Mouse (Mus musculus): ENCODE measurements around the gene Syn3. TPM values are rescaled to one million over a fixed set of nuclear protein-coding genes. Genes with fewer than 3 reads are reported as not detected.

Gene Syn3
- polyA plus RNA-seq, 1 experiment, result 0.75 TPM

DNA sequence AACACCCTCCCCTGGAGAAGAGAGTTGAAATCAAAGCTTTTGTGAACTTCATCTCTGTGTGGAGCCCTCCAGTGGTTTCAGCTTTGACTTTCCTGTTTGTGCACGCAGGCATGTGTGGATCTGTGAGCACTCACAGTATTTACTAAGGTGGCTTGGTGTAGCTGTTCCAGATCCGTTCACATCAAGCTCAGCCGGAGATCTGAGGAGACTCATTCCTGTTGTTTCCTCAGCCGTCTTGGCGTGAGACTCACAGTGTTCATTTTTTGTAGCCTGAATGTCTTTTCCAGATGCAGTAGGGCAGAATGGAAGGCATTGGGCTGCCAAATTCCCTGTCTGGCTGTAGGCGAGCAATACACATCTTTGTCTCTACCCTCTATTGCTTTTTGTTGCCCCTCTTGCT lies 268.7 kb downstream of the Syn3 start:
- 82% methylated on average over 6 of the region's 6 CpGs for WGBS
- H3K27ac ChIP-seq (ENCODE audit: insufficient read depth, low read depth, low read length), result no peak overlapping the region
- H3K27me3 ChIP-seq (ENCODE audit: control insufficient read depth, insufficient read depth, low read length), result no peaks in the 10 kb centered on the region
- no peak overlapping the region for H3K4me3 ChIP-seq (ENCODE audit: low read depth, low read length)
- no peaks in the 10 kb centered on the region for H3K4me1 ChIP-seq (ENCODE audit: control insufficient read depth, insufficient read depth, insufficient read length, low read length)
- TF ChIP-seq CTCF (IDR thresholded peaks at IDR 0.05; ENCODE audit: extremely low read depth, insufficient read length, insufficient replicate concordance, low read depth, low read length) (no peak), POLR2A (IDR thresholded peaks at IDR 0.05; ENCODE audit: low read depth, low read length) (no peak)
- no peaks in the 10 kb centered on the region for H3K36me3 ChIP-seq (ENCODE audit: control insufficient read depth, insufficient read depth, low read length)

DNA sequence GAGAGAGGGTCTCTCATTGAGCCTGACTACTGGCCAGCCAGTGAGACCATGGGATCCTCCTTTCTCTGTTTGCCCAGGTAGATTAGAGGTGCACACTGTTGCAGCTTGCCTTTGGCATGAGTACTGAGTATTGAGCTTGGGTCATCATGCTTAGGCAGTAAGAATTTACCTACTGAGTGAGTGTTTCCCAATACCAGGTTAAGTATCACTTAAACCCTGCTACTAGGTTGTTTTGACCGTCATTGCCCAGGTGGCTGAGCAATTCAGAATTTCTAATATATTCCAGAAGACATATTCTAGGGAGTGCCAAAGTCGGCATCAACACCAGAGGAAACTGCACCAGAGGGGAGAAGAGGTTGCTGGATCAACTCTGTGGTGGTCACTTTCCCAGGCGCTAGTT lies 273.2 kb downstream of the Syn3 start:
- Histone ChIP-seq H3K4me3 (ENCODE audit: low read depth, low read length) (no peak overlapping the region), H3K4me1 (ENCODE audit: control insufficient read depth, insufficient read depth, insufficient read length, low read length) (no peaks in the 10 kb centered on the region), H3K36me3 (ENCODE audit: control insufficient read depth, insufficient read depth, low read length) (no peaks in the 10 kb centered on the region), H3K27ac (ENCODE audit: insufficient read depth, low read depth, low read length) (no peak overlapping the region), H3K27me3 (ENCODE audit: control insufficient read depth, insufficient read depth, low read length) (no peaks in the 10 kb centered on the region)
- WGBS, result 94% methylated on average over 3 of the region's 3 CpGs
- TF ChIP-seq CTCF (IDR thresholded peaks at IDR 0.05; ENCODE audit: extremely low read depth, insufficient read length, insufficient replicate concordance, low read depth, low read length) (no peak), POLR2A (IDR thresholded peaks at IDR 0.05; ENCODE audit: low read depth, low read length) (no peak)

DNA sequence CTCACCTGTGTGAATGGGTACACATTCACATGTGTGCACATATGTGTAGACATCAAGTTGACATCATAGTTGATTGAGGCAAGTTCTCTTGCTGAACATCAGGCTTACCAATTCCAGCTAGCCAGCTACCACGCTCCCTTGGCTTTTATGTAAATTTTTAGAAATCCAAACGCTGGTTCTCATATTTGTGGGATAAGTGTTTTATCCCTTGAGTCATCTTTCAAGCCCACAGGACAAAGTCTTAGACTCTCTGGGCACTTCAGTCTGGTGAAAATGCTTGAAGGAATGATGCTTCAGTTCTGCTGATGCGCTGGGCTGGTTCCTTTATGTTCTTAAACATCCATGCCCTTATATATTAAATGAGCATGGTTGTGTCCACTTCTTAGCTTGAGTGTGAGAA lies 279.7 kb downstream of the Syn3 start:
- WGBS, result 91% methylated on average over 3 of the region's 3 CpGs
- H3K4me1 ChIP-seq (ENCODE audit: control insufficient read depth, insufficient read depth, insufficient read length, low read length), result no peaks in the 10 kb centered on the region
- H3K4me3 ChIP-seq (ENCODE audit: low read depth, low read length), result no peak overlapping the region
- no peaks in the 10 kb centered on the region for H3K27me3 ChIP-seq (ENCODE audit: control insufficient read depth, insufficient read depth, low read length)
- H3K27ac ChIP-seq (ENCODE audit: insufficient read depth, low read depth, low read length), result no peak overlapping the region
- no peak for TF ChIP-seq POLR2A (IDR thresholded peaks at IDR 0.05; ENCODE audit: low read depth, low read length)
- no peak for TF ChIP-seq CTCF (IDR thresholded peaks at IDR 0.05; ENCODE audit: extremely low read depth, insufficient read length, insufficient replicate concordance, low read depth, low read length)
- no peaks in the 10 kb centered on the region for H3K36me3 ChIP-seq (ENCODE audit: control insufficient read depth, insufficient read depth, low read length)

DNA sequence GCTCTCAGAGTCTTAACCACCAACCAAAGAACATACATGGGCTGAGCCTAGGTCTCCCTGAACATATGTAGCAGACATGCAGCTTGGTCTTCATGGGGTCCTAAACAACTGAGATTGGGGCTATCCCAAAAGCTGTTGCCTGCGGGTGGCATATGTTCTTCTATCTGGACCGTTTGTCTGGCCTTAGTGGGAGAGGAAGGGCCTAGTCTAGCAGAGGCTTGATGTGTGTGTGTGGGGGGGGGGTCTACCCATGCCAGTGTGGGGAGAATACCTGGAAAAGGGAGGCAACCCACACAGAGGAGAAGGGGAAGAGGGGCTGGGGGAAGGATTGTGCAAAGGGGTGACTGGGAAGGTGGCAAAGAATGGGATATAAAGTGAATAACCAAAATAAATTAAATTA lies 281.9 kb downstream of the Syn3 start:
- 88% methylated on average over 2 of the region's 2 CpGs for WGBS
- TF ChIP-seq CTCF (IDR thresholded peaks at IDR 0.05; ENCODE audit: extremely low read depth, insufficient read length, insufficient replicate concordance, low read depth, low read length), result no peak
- no peak for TF ChIP-seq POLR2A (IDR thresholded peaks at IDR 0.05; ENCODE audit: low read depth, low read length)
- H3K36me3 ChIP-seq (ENCODE audit: control insufficient read depth, insufficient read depth, low read length), result no peaks in the 10 kb centered on the region
- no peak overlapping the region for H3K27ac ChIP-seq (ENCODE audit: insufficient read depth, low read depth, low read length)
- no peaks in the 10 kb centered on the region for H3K27me3 ChIP-seq (ENCODE audit: control insufficient read depth, insufficient read depth, low read length)
- H3K4me3 ChIP-seq (ENCODE audit: low read depth, low read length), result no peak overlapping the region
- no peaks in the 10 kb centered on the region for H3K4me1 ChIP-seq (ENCODE audit: control insufficient read depth, insufficient read depth, insufficient read length, low read length)

DNA sequence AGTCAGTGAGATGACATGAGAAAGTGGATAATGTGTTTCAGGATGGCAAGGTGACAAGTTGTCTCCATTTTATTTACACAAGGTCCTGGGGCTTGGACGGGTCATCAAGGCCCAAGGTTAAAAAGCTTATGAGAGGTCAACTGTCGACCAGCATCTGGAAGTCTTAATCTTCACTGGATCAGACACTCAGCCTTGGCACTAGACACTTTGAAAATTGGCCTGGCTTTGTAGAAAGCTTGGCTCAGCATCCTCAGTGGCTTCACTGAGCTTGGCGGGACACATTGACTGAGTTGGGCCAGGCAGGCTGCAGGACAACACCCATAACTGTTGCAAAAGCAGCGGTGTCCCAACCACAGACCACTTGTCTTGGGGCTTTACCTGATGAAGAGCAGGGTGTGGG lies 286.6 kb downstream of the Syn3 start:
- H3K27me3 ChIP-seq (ENCODE audit: control insufficient read depth, insufficient read depth, low read length), result no peaks in the 10 kb centered on the region
- no peaks in the 10 kb centered on the region for H3K4me1 ChIP-seq (ENCODE audit: control insufficient read depth, insufficient read depth, insufficient read length, low read length)
- TF ChIP-seq POLR2A (IDR thresholded peaks at IDR 0.05; ENCODE audit: low read depth, low read length) (no peak), CTCF (IDR thresholded peaks at IDR 0.05; ENCODE audit: extremely low read depth, insufficient read length, insufficient replicate concordance, low read depth, low read length) (no peak)
- WGBS, result 65% methylated on average over 4 of the region's 4 CpGs
- H3K36me3 ChIP-seq (ENCODE audit: control insufficient read depth, insufficient read depth, low read length), result no peaks in the 10 kb centered on the region
- no peak overlapping the region for H3K4me3 ChIP-seq (ENCODE audit: low read depth, low read length)
- H3K27ac ChIP-seq (ENCODE audit: insufficient read depth, low read depth, low read length), result no peak overlapping the region

DNA sequence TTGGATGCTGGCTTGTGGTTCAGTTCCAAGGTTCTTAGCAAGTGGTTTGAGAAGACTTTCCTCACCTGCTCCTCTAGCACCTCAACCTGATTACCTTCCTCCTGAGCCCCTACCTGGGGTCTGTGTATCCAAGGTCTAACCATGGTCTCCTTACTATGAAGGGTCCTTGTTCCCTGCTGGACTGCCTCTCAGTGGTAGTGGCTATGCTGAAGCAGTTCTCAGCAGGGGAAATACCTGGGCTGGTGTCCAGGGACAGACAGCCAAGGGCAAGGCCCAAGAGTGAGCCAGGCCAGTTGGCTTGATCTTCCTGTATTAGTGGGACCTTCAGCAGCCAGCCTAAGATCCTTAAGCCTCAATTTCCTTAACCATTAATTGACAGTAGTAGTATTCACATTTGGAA lies 294.8 kb downstream of the Syn3 start:
- Histone ChIP-seq H3K4me3 (ENCODE audit: low read depth, low read length) (no peak overlapping the region), H3K36me3 (ENCODE audit: control insufficient read depth, insufficient read depth, low read length) (no peaks in the 10 kb centered on the region), H3K27ac (ENCODE audit: insufficient read depth, low read depth, low read length) (no peak overlapping the region), H3K4me1 (ENCODE audit: control insufficient read depth, insufficient read depth, insufficient read length, low read length) (no peaks in the 10 kb centered on the region), H3K27me3 (ENCODE audit: control insufficient read depth, insufficient read depth, low read length) (no peaks in the 10 kb centered on the region)
- TF ChIP-seq CTCF (IDR thresholded peaks at IDR 0.05; ENCODE audit: extremely low read depth, insufficient read length, insufficient replicate concordance, low read depth, low read length) (no peak), POLR2A (IDR thresholded peaks at IDR 0.05; ENCODE audit: low read depth, low read length) (no peak)

DNA sequence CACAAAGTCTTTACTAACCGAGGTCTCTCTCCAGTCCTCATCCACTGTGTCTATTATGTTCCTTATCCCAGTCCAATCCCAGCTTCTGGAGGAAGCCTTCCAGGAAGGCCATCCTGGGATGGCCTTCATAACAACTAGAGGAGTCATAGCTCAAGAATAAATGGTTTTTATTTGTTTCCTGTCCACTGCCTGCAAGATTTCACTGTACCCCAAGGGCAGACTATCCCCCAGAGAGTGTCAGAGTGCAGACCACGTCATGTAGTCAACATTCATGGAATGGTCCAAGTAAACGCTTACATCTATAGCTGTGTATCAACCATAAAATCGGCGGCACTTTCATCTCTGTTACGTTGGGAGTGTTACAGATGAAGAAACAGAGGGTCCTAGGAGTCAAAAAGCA lies 295.5 kb downstream of the Syn3 start:
- no peak overlapping the region for H3K27ac ChIP-seq (ENCODE audit: insufficient read depth, low read depth, low read length)
- H3K4me3 ChIP-seq (ENCODE audit: low read depth, low read length), result no peak overlapping the region
- no peaks in the 10 kb centered on the region for H3K4me1 ChIP-seq (ENCODE audit: control insufficient read depth, insufficient read depth, insufficient read length, low read length)
- TF ChIP-seq POLR2A (IDR thresholded peaks at IDR 0.05; ENCODE audit: low read depth, low read length), result no peak
- no peak for TF ChIP-seq CTCF (IDR thresholded peaks at IDR 0.05; ENCODE audit: extremely low read depth, insufficient read length, insufficient replicate concordance, low read depth, low read length)
- H3K27me3 ChIP-seq (ENCODE audit: control insufficient read depth, insufficient read depth, low read length), result no peaks in the 10 kb centered on the region
- no peaks in the 10 kb centered on the region for H3K36me3 ChIP-seq (ENCODE audit: control insufficient read depth, insufficient read depth, low read length)
- WGBS, result 87% methylated on average over 6 of the region's 6 CpGs

DNA sequence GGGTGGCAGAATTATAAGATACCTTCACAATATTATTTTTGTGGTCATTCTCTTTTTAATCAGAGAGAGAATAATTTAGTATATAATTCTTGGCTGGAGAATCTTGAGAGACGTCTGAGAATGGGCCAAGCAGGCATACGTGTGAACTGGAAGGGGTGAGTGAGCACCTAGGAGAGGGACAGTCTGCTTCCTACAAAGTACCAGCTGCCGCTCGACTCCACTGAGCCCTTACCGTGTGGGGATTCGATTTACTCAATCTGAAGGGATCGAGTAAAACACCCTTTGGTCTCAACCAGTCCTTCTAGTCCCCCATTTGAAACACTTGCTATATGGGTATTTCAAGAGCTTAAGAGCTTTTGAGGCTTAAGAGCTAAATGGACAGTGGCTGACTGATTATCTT lies 296.9 kb downstream of the Syn3 start:
- Histone ChIP-seq H3K4me3 (ENCODE audit: low read depth, low read length) (no peak overlapping the region), H3K27ac (ENCODE audit: insufficient read depth, low read depth, low read length) (no peak overlapping the region), H3K4me1 (ENCODE audit: control insufficient read depth, insufficient read depth, insufficient read length, low read length) (no peaks in the 10 kb centered on the region), H3K27me3 (ENCODE audit: control insufficient read depth, insufficient read depth, low read length) (no peaks in the 10 kb centered on the region), H3K36me3 (ENCODE audit: control insufficient read depth, insufficient read depth, low read length) (no peaks in the 10 kb centered on the region)
- WGBS, result 82% methylated on average over 7 of the region's 7 CpGs
- no peak for TF ChIP-seq POLR2A (IDR thresholded peaks at IDR 0.05; ENCODE audit: low read depth, low read length)
- no peak for TF ChIP-seq CTCF (IDR thresholded peaks at IDR 0.05; ENCODE audit: extremely low read depth, insufficient read length, insufficient replicate concordance, low read depth, low read length)

Measured in small intestine, adult 2 months (tissue).